Mouse (Mus musculus) liver, postnatal 0 days (tissue): ENCODE data around the gene Gm42878.

Experiments used
- CTCF ChIP-seq: sonication (generic); IDR thresholded peaks from 2 replicates; pipeline ENCODE4 v1.5.1; 2016; ENCODE audit warnings: antibody characterized with exemption, low read depth
- EP300 ChIP-seq: IDR thresholded peaks from 2 replicates; pipeline ENCODE4 v1.6.1; 2016; ENCODE audit warnings: antibody characterized with exemption, low read depth, mild to moderate bottlenecking

DNA sequence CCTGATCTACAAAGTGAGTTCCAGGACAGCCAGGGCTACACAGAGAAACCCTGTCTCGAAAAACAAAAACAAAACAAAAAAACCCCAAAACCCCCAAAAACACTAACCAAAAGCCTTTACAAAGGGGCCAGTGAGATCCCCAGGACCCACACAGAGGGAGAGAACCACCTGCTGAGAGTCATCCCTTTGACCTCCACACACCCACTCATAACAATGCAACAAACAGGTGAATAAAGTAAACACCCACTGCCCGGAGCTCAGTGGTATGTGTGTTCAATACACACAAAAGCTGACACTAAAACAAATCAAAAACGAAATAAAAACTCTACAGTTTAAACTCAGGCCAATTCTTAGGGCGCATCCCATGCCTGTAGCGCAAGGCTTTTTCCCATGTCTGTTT is 5.2 kb downstream of the Gm42878 start:
- no peak for TF ChIP-seq CTCF
- no peak for TF ChIP-seq EP300
